Comparison of ENCODE assay signal across 8 mouse cellular contexts in the genomic region with DNA sequence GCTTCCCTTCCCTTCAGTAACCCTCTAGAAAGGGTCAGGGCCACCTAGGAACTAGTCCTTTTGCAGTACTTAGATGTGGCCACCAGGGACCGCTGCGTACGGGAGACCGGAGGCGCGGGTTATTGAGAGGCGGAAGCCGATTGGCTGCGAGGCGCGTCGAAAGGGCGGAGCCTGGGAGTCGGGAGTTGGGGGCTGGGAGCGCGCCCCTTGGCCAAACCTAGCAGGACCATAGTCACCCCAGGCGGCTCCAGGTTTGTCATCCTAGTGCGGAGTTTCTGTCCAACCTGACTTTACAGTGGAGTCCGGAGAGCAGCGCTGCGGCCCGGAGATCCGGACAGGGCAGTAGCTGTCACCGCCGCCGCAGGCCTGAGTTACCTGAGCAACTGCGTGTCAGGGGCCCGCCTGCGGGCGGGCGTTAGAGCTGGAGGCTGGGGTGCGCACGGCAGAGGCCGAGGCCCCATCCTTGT. TPM values are rescaled to one million over a fixed set of nuclear protein-coding genes. Genes with fewer than 3 reads are reported as not detected.
DNase-seq lines count a peak whose midpoint lies in the region; ATAC-seq and TF ChIP-seq lines count a peak whose summit lies in the region.

No protein-coding gene starts in this region.

- H3K9ac ChIP-seq in intestine, postnatal 0 days (ENCODE audit: low read depth, low read length) = peak overlapping the region; percentile 73

- peak overlapping the region; percentile 90 for H3K4me2 ChIP-seq in intestine, postnatal 0 days (replicated peaks; ENCODE audit: low read depth)

- H3K27ac ChIP-seq in intestine, postnatal 0 days (ENCODE audit: low read depth, low read length) = peak overlapping the region; percentile 77
- H3K27ac ChIP-seq in midbrain, embryonic 10.5 days (replicated peaks) = peak overlapping the region; percentile 83

- under 1% methylated on average over 34 of the region's 34 CpGs for WGBS in intestine, postnatal 0 days
- under 1% methylated on average over 34 of the region's 34 CpGs for WGBS in midbrain, embryonic 10.5 days

- peak; percentile 96 for TF ChIP-seq CTCF in intestine, postnatal 0 days (IDR thresholded peaks at IDR 0.05; ENCODE audit: low read depth)

- 0 out of 2 replicates have a peak, but pooled peaks cover 6% of the 10 kb centered on the region for H3K4me1 ChIP-seq in intestine, postnatal 0 days (replicated peaks; ENCODE audit: control insufficient read depth, insufficient read depth, low read length)
- peaks cover 11% of the 10 kb centered on the region for H3K4me1 ChIP-seq in midbrain, embryonic 10.5 days

- no peaks in the 10 kb centered on the region for H3K9me3 ChIP-seq in intestine, postnatal 0 days (ENCODE audit: control insufficient read depth)
- H3K9me3 ChIP-seq in midbrain, embryonic 10.5 days (replicated peaks) = no peaks in the 10 kb centered on the region

- ATAC-seq in intestine, postnatal 0 days = peak; percentile 94

- H3K27me3 ChIP-seq in intestine, postnatal 0 days (replicated peaks; ENCODE audit: control insufficient read depth, insufficient read depth, low read length) = no peaks in the 10 kb centered on the region
- H3K27me3 ChIP-seq in midbrain, embryonic 10.5 days (ENCODE audit: low read depth, poor library complexity, severe bottlenecking) = peaks cover 24% of the 10 kb centered on the region

- H3K4me3 ChIP-seq in intestine, postnatal 0 days (ENCODE audit: low read depth, low read length) = peak overlapping the region; percentile 87
- peak overlapping the region; percentile 91 for H3K4me3 ChIP-seq in midbrain, embryonic 10.5 days

- peak; percentile 96 for DNase-seq in adrenal gland, postnatal 10 days
- peak; percentile 94 for DNase-seq in embryo, embryonic 9.5 days (ENCODE audit: extremely low spot score)
- peak; percentile 91 to 97 for DNase-seq in gastrocnemius, postnatal 4 days (ENCODE audit: low spot score in 2 of 2)
- peak; percentile 95 to 96 for DNase-seq in left cerebral cortex, postnatal 36 days (ENCODE audit: low spot score in 2 of 2)
- peak; percentile 95 for DNase-seq in midbrain, embryonic 10.5 days (ENCODE audit: low spot score)
- peak; percentile 88 to 90 for DNase-seq in right cerebral cortex, postnatal 36 days (ENCODE audit: low spot score in 2 of 2)
- DNase-seq in urinary bladder, postnatal 4 days (ENCODE audit: low spot score in 2 of 2) = peak; percentile 88 to 97

- intact Hi-C loops in left cerebral cortex, postnatal 36 days (cut with DNase I) = loop anchor here (2.0 to 10.0 kb wide), 2 partner anchors 88 to 150 kb away; no protein-coding TSS in a partner anchor

- no peaks in the 10 kb centered on the region for H3K36me3 ChIP-seq in intestine, postnatal 0 days (ENCODE audit: control insufficient read depth, insufficient read depth)
- no peaks in the 10 kb centered on the region for H3K36me3 ChIP-seq in midbrain, embryonic 10.5 days

RNA-seq across cellular contexts. Expression of gene Stim1, which starts 0.5 kb away (rescaled TPM):
- 10 to 100 TPM; 76.4 to 77.1 TPM for total RNA-seq in adrenal gland, postnatal 10 days (2021)
- 100 to 1,000 TPM; 248 to 260 TPM for total RNA-seq in gastrocnemius, postnatal 4 days (2021)
- 13.0 and 13.8 TPM in 2 replicates for polyA plus RNA-seq in intestine, postnatal 0 days (2015; fragmentation: Nextera tagmentation; extraction: Ambion mirVana)
- total RNA-seq in left cerebral cortex, postnatal 36 days (2021) = 10 to 100 TPM; 88.5 to 92.8 TPM
- 11.7 and 12.4 TPM in 2 replicates for polyA plus RNA-seq in midbrain, embryonic 10.5 days (2016; fragmentation: Nextera tagmentation; extraction: Ambion mirVana)

RNA-seq across cellular contexts. Expression of gene Rhog, which starts 11.3 kb away (rescaled TPM):
- total RNA-seq in adrenal gland, postnatal 10 days (2021) = 10 to 100 TPM; 47.9 to 57.5 TPM
- 10 to 100 TPM; 42.9 to 43.5 TPM for total RNA-seq in gastrocnemius, postnatal 4 days (2021)
- polyA plus RNA-seq in intestine, postnatal 0 days (2015; fragmentation: Nextera tagmentation; extraction: Ambion mirVana) = 74.2 and 78.1 TPM in 2 replicates
- 10 to 100 TPM; 25.5 to 31.0 TPM for total RNA-seq in left cerebral cortex, postnatal 36 days (2021)
- polyA plus RNA-seq in midbrain, embryonic 10.5 days (2016; fragmentation: Nextera tagmentation; extraction: Ambion mirVana) = 34.8 and 34.9 TPM in 2 replicates

RNA-seq across cellular contexts. Expression of gene Pgap2, which starts 57.1 kb away (rescaled TPM):
- total RNA-seq in adrenal gland, postnatal 10 days (2021) = 100 to 1,000 TPM in 1 of 2 experiments, 10 to 100 TPM in 1; 86.1 to 109 TPM
- 10 to 100 TPM; 42.7 to 42.8 TPM for total RNA-seq in gastrocnemius, postnatal 4 days (2021)
- polyA plus RNA-seq in intestine, postnatal 0 days (2015; fragmentation: Nextera tagmentation; extraction: Ambion mirVana) = 34.9 and 35.0 TPM in 2 replicates
- 10 to 100 TPM; 22.1 to 23.1 TPM for total RNA-seq in left cerebral cortex, postnatal 36 days (2021)
- polyA plus RNA-seq in midbrain, embryonic 10.5 days (2016; fragmentation: Nextera tagmentation; extraction: Ambion mirVana) = 48.7 and 49.2 TPM in 2 replicates

RNA-seq across cellular contexts. Expression of gene Nup98, which starts 57.2 kb away (rescaled TPM):
- total RNA-seq in adrenal gland, postnatal 10 days (2021) = 10 to 100 TPM; 49.4 to 49.7 TPM
- 10 to 100 TPM; 41.2 to 43.6 TPM for total RNA-seq in gastrocnemius, postnatal 4 days (2021)
- 13.3 and 14.8 TPM in 2 replicates for polyA plus RNA-seq in intestine, postnatal 0 days (2015; fragmentation: Nextera tagmentation; extraction: Ambion mirVana)
- 10 to 100 TPM; 34.0 to 44.5 TPM for total RNA-seq in left cerebral cortex, postnatal 36 days (2021)
- 43.9 and 44.4 TPM in 2 replicates for polyA plus RNA-seq in midbrain, embryonic 10.5 days (2016; fragmentation: Nextera tagmentation; extraction: Ambion mirVana)

Comparison
In these comparisons a context has a peak if more than half of its experiments do, and no peak if none do; other contexts are left out.
1. Peak in every context shown above with its lines: DNase-seq, ATAC-seq, H3K4me3 ChIP-seq and H3K27ac ChIP-seq.